Mouse (Mus musculus) heart, postnatal 0 days (tissue): Measurements from ENCODE around the gene Traf4. TPM values are rescaled to one million over a fixed set of nuclear protein-coding genes. Genes with fewer than 3 reads are reported as not detected.
"Not testable (repeated sequence)": the region's sequence is repeated elsewhere in the genome, so short reads cannot be mapped to it uniquely, and the experiment has no call there.

Experiments
- ATAC-seq: fragments of 200-750 bp; cut with Nextera tagmentation; 2 replicates; pipeline ENCODE4 v1.8.0; 2017; ENCODE audit warnings: low read depth, moderate number of reproducible peaks, moderate library complexity; ENCODE audit not compliant: insufficient read depth
- DNase-seq: peaks from one replicate; pipeline ENCODE4 v3.0.0-alpha.2; 2016; ENCODE audit warnings: low spot score
- H3K27ac ChIP-seq: fragments of 300-500 bp; sonication (generic); 2 replicates; pipeline ENCODE4 v1.5.1; 2014; ENCODE audit warnings: low read depth, mild to moderate bottlenecking
- H3K27me3 ChIP-seq: fragments of 300-500 bp; sonication (generic); 2 replicates; pipeline ENCODE4 v1.6.1; 2014; ENCODE audit warnings: low read length, mixed read lengths; ENCODE audit not compliant: control insufficient read depth, insufficient read depth
- H3K36me3 ChIP-seq: fragments of 300-500 bp; sonication (generic); replicated peaks from 2 replicates; pipeline ENCODE4 v1.6.1; 2014; ENCODE audit warnings: low read length, mixed read lengths; ENCODE audit not compliant: control insufficient read depth, insufficient read depth
- H3K4me1 ChIP-seq: fragments of 300-500 bp; sonication (generic); 2 replicates; pipeline ENCODE4 v1.6.1; 2014; ENCODE audit warnings: antibody characterized with exemption; ENCODE audit not compliant: control insufficient read depth, insufficient read depth
- H3K4me2 ChIP-seq: fragments of 300-500 bp; sonication (generic); 2 replicates; pipeline ENCODE4 v1.6.1; 2014; ENCODE audit warnings: low read depth, mild to moderate bottlenecking, low read length, moderate library complexity
- H3K4me3 ChIP-seq: fragments of 300-500 bp; sonication (generic); 2 replicates; pipeline ENCODE4 v1.5.1; 2014; ENCODE audit warnings: low read depth, low read length
- H3K9ac ChIP-seq: fragments of 300-500 bp; sonication (generic); replicated peaks from 2 replicates; pipeline ENCODE4 v1.6.1; 2014; ENCODE audit warnings: low read depth, low read length, mixed read lengths
- H3K9me3 ChIP-seq: fragments of 300-500 bp; sonication (generic); replicated peaks from 2 replicates; pipeline ENCODE4 v1.6.1; 2016; ENCODE audit warnings: low read length; ENCODE audit not compliant: control insufficient read depth
- CTCF ChIP-seq: IDR thresholded peaks from 2 replicates; pipeline ENCODE4 v1.5.1; 2016; ENCODE audit warnings: antibody characterized with exemption, control low read depth, low read depth
- EP300 ChIP-seq: IDR thresholded peaks from 2 replicates; pipeline ENCODE4 v1.6.1; 2016; ENCODE audit warnings: antibody characterized with exemption, low read depth
- WGBS: fragments of 180-500 bp; shearing (Covaris S2); extraction: QIAGEN DNeasy Blood & Tissue Kit; methylation state at CpG from one replicate; pipeline ENCODE4 v1.1.7; 2014; 5-methylcytosine and 5-hydroxymethylcytosine counted together
- polyA plus RNA-seq: library from polyadenylated mRNA; unstranded; fragments of >200 nt; fragmentation: Nextera tagmentation; extraction: Ambion mirVana; gene quantifications from 2 replicates; pipeline ENCODE4 v1.2.1, GENCODE M21; 2015
- total RNA-seq: library from RNA; depleted of rRNA; stranded (reverse); fragments of >200 nt; gene quantifications from 2 replicates; pipeline ENCODE4 v1.2.3, GENCODE M21; 2014; ENCODE audit warnings: low replicate concordance

Gene Traf4
- total and polyA plus RNA-seq, 2 experiments from 2014 or later = 21.2 to 25.1 TPM

- peak; percentile 68 for ATAC-seq
- H3K4me1 ChIP-seq = peaks cover 6% of the 10 kb centered on the region; the same call in 1 of the 2 replicates
- H3K4me3 ChIP-seq = peak overlapping the region; percentile 55
- peaks cover 20% of the 10 kb centered on the region for H3K36me3 ChIP-seq
- H3K9ac ChIP-seq = peak overlapping the region; percentile 40
- peak; percentile 54 for DNase-seq
- WGBS = 6% methylated on average over 30 of the region's 30 CpGs
- H3K27me3 ChIP-seq = no peaks in the 10 kb centered on the region
- TF ChIP-seq CTCF (no peak), EP300 (no peak)
- peak overlapping the region; percentile 69 for H3K4me2 ChIP-seq
- no peaks in the 10 kb centered on the region for H3K9me3 ChIP-seq
- no peak overlapping the region for H3K27ac ChIP-seq
These were observed 29.2 kb upstream of the Traf4 start for GRCm38 (mm10) chr11:78194411-78195100.

DNA sequence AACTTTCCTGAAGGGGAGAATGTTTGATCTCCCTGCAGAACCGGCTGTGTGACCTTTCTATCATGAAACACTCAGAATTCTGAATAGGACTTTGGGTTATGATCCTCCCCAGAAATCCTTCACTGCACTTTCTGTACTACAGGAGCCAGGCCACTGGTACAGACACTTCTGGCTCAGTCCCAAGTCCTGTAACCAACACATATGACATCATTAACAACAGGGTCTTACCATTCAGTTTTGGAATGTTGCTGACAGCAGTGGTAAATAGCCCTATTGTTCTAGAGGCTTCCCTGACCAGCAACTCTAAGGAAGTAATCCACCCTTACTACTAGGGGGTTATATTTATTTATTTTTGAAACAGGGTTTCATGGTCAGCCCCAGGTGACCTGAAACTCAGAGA is 27.7 kb upstream of the Traf4 start, which contains the start of gene Proca1:
TSS of gene Proca1 (plus strand) at position 280 of the 400 bp plus-strand sequence.
- Histone ChIP-seq H3K27ac (no peak within 1 kb of the TSS), H3K4me1 (peaks cover 6% of the 10 kb centered on the region; the same call in 1 of the 2 replicates), H3K27me3 (no peaks in the 10 kb centered on the region), H3K9ac (no peak within 1 kb of the TSS), H3K4me3 (no peak within 1 kb of the TSS; the same call in 1 of the 2 replicates), H3K4me2 (peak within 1 kb of the TSS; percentile 69; the same call in 1 of the 2 replicates), H3K9me3 (no peaks in the 10 kb centered on the region), H3K36me3 (peaks cover 20% of the 10 kb centered on the region)
- DNase-seq (no peak), ATAC-seq (no peak)
- 43% methylated on average over 1 of the region's 1 CpGs for WGBS
- TF ChIP-seq CTCF (no peak), EP300 (no peak)

- Histone ChIP-seq H3K9ac (no peak overlapping the region), H3K27ac (peak overlapping the region; percentile 78; the same call in 1 of the 2 replicates), H3K9me3 (no peaks in the 10 kb centered on the region), H3K4me1 (peaks cover 5% of the 10 kb centered on the region; the same call in 1 of the 2 replicates), H3K36me3 (peaks cover 20% of the 10 kb centered on the region), H3K4me2 (0 out of 2 replicates have a peak overlapping the region, but pooled peaks have one; percentile 74), H3K4me3 (peak overlapping the region; percentile 71; the same call in 1 of the 2 replicates), H3K27me3 (no peaks in the 10 kb centered on the region)
- DNase-seq (no peak), ATAC-seq (no peak)
- 73% methylated on average over 6 of the region's 6 CpGs for WGBS
- no peak for TF ChIP-seq EP300
- no peak for TF ChIP-seq CTCF
These were observed 24.7 kb upstream of the Traf4 start for GRCm38 (mm10) chr11:78190041-78190440.

GRCm38 (mm10) chr11:78189234-78190040 is 24.0 kb upstream of the Traf4 start:
- H3K4me1 ChIP-seq = no peaks in the 10 kb centered on the region
- WGBS = 1% methylated on average over 42 of the region's 42 CpGs
- DNase-seq = peak; percentile 37
- H3K9ac ChIP-seq = peak overlapping the region; percentile 78
- peak; percentile 62 for ATAC-seq
- H3K27me3 ChIP-seq = no peaks in the 10 kb centered on the region
- H3K4me2 ChIP-seq = peak overlapping the region; percentile 74
- no peak for TF ChIP-seq EP300
- no peaks in the 10 kb centered on the region for H3K9me3 ChIP-seq
- H3K4me3 ChIP-seq = peak overlapping the region; percentile 71
- peak overlapping the region; percentile 78 for H3K27ac ChIP-seq
- peaks cover 20% of the 10 kb centered on the region for H3K36me3 ChIP-seq

GRCm38 (mm10) chr11:78188331-78189233 is 23.2 kb upstream of the Traf4 start, which contains the start of gene Rab34:
Gene Rab34, plus strand, starts transcription at chr11:78188430.
- TF ChIP-seq EP300 (no peak), CTCF (no peak)
- peak within 1 kb of the TSS; percentile 71 for H3K4me3 ChIP-seq
- H3K4me1 ChIP-seq = peaks cover 6% of the 10 kb centered on the region; the same call in 1 of the 2 replicates
- WGBS = under 1% methylated on average over 78 of the region's 80 CpGs
- DNase-seq (peak; percentile 72), ATAC-seq (peak; percentile 72)
- no peaks in the 10 kb centered on the region for H3K27me3 ChIP-seq
- H3K4me2 ChIP-seq = peak within 1 kb of the TSS; percentile 74
- H3K27ac ChIP-seq = peak within 1 kb of the TSS; percentile 78
- H3K36me3 ChIP-seq = peaks cover 20% of the 10 kb centered on the region
- no peaks in the 10 kb centered on the region for H3K9me3 ChIP-seq
- peak within 1 kb of the TSS; percentile 78 for H3K9ac ChIP-seq

GRCm38 (mm10) chr11:78184702-78185101 is 19.3 kb upstream of the Traf4 start:
- not testable (repeated sequence) for ATAC-seq, DNase-seq, H3K9ac ChIP-seq, H3K9me3 ChIP-seq, H3K4me2 ChIP-seq, H3K27ac ChIP-seq, H3K4me3 ChIP-seq, H3K27me3 ChIP-seq
- Histone ChIP-seq H3K36me3 (peaks cover 25% of the 10 kb centered on the region), H3K4me1 (peaks cover 12% of the 10 kb centered on the region)
- WGBS = 91% methylated on average over 6 of the region's 6 CpGs
